Mouse (Mus musculus): ENCODE results near the gene A1cf.

Gene A1cf

DNA sequence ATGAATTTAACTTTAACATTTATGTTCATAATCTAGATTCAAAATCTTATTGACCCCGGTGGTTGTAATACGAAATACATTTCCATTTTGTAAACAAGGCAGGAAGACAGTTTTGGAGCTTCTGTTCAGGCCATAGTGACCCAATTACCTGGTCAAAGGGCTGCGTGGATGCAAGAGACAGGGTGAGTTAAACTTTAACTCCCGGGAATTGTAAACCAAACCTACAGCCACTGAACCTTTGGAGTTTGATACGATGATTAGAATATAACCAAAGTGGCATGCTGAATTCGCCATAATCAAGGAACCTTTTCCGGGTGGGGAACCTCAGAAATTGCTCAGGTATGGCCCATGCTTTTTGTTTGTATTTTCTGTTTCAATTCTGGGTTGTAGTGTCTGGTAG lies at the start of gene A1cf:
A1cf (plus strand) TSS at position 244 of the 400 bp plus-strand sequence.
- DNase-seq = no peak

DNA sequence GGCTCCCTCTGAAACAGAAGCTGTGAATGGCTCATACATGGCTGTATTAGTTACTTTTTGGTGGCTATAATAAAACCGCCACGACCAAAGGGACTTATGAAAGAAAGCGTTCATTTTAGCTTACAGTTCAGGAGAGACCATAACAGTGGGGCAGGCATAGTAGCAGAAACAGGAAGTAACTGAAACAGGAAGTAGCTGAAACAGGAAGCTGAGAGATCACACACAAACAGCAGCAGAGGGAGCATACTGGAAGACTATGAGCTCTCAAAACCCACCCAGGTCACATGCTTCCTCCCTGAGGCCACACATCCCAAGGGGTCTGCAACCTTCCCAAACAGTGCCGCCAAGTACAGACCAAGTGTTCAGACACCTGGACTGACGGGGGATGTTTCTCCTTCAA lies 34.3 kb upstream of the A1cf start:
- DNase-seq = no peak

DNA sequence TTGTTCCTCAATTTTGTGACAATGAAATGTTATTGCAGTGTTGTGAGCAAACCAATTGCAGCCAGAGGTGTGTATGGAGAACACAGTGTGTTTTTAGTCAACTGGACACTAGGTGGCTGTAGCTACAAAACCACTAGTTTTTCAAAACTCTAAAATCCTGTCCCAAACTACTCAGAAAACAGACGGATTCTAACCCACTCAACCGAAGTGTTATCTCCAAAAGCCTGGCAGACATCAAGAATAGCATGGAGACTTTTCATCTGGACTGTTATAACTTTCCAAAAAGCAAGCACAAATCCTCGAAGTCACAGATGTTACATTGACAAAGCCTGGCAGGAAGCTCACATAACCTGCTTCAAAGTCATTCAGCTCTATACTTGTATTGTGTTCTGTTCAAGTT lies 6.7 kb upstream of the A1cf start:
- DNase-seq = peak; percentile 18

DNA sequence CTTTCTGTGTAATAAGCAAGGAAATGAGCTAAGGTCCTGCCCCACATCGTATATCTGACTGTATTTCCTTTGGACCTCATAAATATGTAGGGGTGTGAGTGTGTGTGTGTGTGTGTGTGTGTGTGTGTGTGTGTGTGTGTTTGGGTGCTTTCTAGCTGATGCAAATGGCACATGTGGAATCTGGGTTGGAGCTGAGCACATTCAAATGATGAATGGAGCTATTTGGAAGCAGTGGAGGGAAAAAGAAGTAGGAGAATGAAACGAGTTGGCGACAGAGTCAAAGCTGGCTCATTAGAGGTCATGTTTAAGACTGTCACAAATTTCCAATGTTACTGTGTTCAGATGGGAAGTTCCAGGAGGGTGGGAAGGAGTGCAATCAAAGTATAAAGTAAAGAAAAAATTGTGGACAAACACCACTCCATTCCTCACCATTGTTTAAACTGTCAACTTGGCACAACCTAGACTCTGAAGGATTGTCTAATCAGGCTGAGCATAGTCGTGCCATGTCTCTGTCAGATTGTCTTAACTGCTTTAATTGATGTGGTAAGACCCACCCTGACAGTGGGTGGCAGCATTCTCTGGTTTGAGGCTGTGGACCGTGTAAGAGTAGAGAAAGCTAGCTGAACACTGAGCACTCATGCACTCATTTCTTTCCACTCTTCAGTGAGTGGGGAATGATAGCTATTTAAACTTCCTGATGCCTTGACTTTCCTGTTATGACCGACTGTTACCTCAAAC lies 5.9 kb upstream of the A1cf start:
- DNase-seq = no peak

DNA sequence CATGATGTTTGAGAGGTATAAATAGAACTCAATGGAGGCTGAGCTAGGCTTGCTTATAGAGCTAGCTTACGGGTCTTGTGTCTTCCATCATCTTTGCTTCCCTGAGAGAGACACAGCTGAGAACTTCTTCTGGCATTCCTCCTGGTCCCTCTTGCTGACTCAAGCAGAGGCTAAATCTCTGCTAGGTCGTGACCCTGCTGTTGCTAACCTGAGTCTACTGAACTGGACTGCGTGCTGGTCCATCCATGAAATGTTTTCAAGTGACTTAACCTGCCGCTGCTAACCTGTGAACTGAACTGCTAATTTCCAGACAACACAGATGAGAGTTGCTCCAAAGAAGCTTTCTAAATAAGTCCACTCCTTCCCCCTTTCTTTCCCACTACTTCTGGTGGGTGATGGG lies 3.1 kb upstream of the A1cf start:
- DNase-seq = no peak

DNA sequence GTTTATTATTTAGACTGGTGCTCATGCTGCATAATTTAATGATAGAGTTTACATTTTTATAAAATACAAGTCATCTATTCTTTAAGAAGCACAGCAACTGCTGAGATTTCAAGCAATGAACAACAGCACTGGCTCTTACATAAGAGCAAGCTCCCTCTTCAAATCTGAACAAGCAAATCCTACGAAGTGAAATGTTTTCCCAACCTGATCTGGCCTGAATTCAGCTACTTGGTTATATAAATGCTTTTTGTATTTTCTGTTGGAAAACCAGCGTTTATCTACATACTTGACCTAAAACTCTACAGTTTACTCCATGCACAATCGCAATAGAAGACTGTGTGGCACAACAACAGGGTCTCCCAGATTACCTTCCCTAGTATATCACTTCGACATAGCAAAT lies 488 bp upstream of the A1cf start:
- DNase-seq = no peak

DNA sequence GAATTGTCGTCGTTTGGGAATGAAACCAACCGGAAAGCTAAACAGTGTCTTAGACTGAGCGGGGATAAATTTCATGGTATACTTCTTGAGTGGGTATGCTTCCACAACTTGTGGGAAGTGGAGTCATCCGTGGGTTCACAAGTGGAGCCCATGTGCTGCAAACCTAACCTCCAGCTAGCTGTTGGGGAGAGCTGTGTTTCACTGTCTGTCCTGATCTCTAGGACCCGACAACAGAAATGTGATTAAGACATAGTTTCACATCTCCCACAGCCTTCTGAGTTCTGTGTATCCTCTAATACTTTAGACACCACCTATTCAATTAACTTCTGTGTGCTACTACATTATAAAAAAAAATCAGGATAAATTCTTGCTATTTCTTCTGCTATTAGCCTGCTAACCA lies 407 bp downstream of the A1cf start:
- DNase-seq = no peak

DNA sequence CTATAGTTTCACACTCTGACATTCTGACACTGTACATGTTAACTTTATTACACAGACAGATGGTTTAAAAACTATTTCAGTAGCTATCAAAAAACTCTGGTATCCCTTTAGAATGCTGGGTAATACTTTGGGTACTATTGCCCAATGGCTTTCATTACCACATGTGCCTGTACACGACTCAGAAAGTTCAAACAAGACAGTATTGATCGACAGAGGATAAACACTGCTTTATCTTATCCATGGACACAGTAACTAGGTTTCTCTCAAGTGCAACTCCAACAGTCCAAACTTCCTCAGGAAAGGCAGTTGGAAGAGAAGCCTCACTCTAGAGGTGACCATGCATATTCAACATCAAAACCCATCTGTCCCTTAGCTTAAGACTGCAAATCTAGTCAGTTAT lies 2.8 kb downstream of the A1cf start:
- no peak for DNase-seq

DNA sequence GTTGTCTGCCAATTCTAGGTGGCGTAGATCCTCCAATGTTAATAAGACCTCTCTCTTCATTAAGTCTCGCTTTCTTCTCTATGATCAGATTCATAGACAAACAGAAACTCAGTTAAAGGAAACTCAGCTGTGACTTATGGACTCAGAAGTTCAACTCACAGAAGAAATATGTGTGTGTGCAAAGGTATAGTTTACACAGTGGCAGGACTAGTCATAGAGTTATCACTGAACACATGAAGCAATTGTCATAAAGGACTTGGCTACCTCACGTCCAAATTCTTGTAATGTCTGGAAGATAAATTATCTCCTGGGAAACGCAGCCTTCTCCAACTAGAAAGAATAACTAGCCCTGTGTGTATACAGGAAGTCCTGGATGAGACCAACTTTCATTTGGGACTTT lies 9.4 kb downstream of the A1cf start:
- DNase-seq = no peak

DNA sequence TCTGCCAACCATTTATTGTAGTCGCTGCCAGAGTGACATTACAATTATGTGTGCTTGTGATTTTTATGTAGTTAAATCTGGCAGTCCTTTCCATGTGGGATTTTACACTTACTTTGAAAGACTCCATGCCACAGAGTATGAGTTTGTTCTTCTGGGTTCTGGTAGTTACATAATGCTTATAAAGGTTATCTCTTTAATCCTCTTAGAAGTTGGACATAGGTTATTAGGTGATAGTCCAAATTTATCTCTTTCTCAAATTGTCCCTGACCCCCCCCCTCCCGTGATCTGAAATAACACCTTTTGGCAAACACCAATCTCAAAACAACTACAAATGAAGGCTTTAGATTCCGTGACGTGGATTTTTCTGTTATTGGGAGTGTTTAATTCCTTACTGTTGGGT lies 16.0 kb downstream of the A1cf start:
- no peak for DNase-seq

DNA sequence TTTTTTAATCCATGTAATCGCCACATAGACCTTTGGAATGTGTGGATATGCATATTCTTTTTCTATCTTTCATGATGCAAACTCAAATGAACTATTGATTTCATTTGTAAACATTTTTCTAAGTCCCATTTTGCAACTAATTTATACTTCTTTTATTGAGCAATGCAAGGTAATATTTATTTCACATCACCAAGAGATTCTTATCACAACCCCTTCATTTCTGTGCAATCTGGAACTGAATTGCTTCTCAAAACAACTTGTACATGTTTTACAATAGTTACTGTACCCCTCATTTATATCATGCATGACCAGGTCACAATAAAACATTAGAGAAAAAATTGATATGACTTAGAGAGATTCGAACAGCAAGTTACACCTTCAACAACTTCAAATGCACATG lies 18.7 kb downstream of the A1cf start:
- no peak for DNase-seq

DNA sequence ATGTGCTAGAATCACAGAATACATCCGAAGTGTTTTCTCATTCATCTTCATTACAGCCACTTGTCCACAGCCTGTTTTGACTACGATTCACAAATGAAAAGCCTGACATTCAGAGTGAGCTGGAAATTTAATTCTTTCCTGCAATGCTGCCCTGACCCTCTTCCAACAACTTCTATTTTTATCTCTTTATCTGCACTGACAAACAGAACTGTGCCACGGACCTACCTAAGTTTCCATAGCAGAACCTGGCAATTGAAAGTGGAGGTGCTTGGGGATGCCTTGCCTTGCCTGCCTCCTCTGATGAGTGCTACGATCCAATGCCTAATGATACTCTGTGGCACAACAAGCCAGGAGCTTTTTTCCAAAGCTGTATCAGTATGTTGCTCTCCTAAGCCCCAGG lies 21.4 kb downstream of the A1cf start:
- no peak for DNase-seq

DNA sequence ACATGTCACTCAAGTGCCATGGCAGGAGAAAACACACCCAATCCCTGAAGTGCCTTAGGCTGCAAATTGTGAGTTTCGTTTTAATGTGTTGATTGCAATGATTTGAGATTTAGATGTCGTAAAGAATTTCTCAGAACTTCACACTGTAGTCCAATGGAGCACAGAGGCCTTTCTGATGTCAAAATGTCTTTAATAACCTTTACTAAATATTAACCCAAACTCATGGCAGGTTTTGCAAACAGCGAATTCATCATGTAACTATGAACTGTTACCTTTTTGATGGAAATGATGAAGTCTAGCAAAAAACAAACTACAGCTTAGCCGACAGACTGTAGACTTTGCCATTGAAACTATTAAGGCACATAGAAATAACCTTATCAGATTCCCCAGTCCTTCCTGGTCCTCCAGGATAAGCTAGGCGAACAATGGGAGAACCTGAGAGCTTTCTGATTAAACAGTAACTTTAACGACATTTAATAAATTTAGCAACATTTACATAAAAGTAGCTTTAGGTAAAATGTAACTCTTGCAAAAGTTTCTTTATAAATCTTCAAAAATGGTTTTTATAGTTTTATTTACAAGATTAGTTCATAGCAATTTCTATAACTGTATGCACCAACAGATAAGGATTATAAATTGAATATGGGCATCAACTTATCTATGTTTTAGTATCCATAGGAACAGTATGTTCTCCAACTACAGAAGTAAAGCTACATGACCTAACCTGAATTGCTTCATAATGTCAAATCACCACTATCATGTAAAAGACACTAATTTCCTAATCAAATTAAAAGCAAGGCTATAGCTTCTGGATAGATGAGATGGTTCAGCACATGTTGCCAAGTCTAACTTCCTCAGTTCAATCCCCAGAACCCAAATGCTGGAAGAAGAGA lies 22.7 kb downstream of the A1cf start:
- no peak for DNase-seq

DNA sequence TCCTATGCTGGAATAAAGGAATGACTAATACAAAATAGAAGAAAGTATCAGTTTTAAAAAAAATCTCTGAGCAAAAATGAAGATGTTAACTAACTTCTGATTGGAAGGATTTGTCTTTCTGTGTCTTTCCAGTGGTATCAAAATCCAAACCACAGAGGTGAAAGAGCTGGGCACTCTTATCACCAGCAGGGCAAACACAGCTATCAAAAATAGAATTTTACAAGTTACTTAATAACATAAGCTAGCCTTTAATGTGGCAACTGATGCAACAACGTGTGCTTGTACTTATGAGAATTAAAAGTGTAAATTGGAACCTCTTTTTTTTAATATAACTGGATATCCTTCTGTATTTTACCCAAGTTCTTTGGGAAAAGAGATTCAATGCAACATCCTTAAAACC lies 27.4 kb downstream of the A1cf start:
- no peak for DNase-seq

DNA sequence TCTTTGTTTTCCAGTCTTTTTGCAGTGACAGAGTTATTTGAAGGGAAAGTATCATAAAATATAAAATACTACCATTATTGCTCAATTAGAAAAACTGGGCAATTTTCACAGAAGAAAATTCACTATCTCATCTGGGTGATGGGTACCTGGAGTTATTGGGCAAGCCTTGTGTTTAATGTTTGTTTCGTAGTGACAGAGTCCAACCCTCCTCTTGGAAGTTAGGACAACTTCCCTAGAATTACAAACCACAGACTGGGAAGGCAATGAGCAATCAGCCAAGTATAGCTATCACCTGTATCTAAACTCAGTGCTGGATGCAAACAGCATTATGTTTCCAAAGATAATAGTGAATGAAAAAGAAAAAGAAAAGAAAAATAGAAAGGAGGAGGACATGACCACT lies 28.1 kb downstream of the A1cf start:
- no peak for DNase-seq

DNA sequence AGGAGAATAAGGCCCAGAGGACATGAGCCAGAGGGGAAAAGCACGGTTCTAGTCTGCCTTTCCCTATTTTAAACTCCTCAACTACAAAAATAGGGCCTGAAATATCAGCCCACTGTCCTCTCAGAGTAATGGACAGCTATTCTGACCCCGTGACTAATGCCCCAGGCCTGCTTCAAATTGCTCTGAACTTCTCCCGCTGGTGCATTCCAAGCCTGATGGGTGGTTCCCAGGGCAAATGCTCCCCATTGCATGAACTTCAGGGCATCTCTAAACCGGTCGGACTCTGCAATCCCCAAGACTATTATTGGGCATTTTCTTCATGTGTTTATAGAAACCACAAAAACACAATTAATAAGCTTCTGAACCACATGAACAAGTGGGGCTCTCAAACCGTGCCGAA lies 37.1 kb downstream of the A1cf start:
- DNase-seq = no peak

DNA sequence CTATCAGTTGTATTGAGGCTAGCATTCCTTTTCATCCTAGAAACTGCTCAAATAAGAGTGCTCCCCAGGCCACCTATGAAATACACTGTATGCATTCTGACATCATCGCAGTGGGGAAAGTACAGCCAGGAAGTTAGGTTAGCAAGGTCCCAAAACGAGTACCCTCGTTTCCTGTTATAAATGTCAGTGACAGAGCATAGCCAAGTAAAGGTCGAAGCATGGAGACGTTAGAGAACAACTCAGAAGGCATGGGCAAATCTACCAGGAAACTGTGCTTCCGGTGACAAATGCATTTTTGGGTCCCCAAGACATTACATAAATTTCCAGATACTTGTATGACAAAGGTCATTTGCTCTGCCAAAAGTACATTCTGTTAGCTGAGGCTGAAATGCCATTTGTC lies 41.9 kb downstream of the A1cf start:
- DNase-seq = no peak

DNA sequence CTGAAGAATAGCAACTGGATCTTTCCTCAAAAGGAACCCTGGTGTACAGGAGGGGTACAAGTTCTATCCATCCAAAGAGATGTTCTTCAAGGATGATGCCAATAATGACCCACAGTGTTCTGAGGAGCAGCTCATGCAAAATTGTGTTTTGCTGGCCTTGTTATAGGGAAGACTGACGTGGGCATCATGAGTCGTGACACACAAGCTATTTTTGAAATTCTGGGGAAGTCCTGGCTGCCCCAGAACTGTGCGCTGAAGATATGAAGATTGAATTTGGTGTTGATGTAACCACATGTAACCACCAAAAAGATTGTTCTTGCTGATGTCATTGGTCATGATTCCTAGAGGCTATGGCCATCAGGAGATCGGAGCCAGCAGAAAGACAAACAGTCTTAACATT lies 45.4 kb downstream of the A1cf start:
- no peak for DNase-seq

DNA sequence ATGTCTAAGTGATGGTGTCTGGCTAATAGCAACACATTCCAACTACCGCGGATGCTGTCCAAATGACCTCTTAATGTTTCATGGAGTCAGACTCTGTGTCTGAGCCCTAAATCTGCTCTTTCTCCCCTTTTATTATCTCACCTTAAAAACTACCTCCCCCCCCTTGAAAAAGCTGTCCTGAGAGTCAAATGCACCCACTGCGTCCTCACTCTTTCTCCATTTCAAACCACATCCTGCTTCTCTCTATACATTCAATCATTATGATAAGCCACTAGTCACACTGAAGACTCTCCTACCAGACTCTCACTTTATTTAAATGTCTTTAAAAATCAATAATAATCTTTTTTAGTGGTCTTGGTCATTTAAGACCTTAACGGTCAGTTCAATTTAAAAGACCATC lies 51.8 kb downstream of the A1cf start:
- no peak for DNase-seq

DNA sequence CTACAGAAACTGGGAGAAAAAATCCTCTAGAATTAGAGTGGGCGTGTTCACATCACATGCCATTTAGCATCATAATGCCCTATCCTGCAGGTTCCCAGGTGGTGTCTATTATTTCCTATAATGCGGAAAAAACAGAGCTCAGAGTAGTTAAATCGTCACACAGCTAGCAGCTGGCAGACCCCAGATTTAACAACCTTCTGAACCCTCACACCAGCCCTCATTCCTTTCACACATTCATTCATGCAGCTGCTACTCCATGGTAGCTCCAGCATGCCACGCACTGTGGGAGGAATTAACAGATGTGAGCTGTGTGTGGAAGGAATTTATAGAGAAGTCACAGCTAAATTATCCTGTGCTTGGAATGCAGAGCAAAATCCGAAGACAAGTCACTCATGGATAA lies 53.3 kb downstream of the A1cf start:
- peak; percentile 2 for DNase-seq

DNA sequence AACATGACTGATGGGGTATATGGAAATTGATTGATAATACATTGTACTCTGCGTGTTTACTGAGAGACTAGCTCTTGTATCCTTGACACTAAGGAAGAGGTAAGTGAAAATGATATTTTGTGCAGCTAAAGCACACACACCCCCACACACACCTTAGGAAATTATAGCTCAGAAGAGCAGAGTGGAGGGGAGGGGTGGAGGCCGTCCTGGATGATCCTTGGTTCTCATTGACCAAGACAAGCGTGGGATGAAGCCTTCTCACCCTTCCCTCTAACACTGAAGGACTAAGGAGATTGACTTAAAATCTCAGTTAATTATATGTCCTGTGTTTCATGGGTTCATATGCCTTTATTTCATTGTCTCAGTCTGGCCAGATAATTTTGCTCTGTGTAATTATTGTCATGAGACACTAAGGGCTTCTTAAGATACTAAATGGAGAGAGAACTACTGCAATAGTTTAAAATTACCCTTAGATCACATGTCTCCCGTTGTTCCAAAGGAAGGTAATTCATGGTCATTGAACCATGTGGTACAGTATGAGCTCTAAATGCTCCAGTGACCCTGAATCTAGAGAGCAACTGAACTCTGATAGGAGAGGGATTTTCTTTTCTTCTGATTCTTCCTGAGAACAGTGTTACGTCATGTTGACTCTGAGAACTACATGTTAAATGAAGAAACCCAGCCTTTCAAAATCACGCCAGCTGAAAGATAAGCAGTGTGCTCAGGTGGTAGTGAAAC lies 55.2 kb downstream of the A1cf start:
- DNase-seq = no peak

DNA sequence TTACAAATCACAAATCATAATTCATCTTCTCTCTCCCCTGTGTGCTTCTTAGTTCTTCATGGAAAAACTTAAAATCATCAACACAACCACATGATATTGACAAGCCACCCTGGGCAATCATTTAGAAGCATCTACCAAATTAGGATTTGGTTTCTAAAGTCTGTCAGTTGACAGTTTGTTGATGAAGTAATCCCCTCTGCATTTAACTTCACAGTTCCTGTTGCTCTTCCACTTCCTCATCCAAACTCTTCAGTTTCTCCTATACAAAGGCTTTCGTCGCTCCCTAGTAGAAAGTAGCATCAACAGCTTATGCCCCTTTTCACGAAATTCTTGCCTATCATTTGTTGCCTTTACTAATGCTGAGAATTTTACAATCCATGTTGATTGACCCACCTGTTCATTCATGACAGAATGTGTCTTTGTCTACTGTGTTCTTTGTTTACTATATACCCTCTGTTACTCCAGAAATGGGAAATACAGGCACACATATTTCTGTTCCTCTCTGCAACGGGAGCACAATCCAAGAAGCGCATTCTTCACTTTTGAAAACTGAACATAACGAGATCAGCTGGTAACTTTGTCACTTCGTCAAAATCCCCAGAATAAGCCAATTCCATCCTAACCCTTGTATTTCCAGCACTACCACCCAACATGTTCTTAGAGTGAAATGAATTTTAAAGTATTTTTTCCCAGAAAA lies 82.4 kb downstream of the A1cf start:
- no peak for DNase-seq

DNA sequence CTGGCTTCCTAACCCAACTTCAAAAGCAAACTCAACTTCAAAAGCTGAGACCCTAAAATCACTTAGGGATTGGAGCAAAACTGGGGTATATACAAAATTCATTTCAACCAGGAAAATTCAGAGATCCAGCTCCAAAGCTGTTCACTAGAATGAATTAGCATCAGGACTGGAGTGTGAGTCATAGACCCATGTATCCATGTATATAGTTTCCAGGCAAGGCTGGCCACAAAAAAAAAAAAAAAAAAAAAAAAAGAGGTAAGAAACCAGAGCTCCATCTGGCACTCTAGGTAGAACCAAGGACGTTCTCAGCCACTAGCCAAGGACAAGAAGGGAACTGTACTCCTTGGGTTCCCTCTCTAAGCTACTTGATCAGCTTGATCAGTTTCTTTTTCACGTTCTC lies 85.2 kb downstream of the A1cf start:
- no peak for DNase-seq
